Mouse (Mus musculus) cerebellum, postnatal 10 days (tissue): ENCODE results near the gene Tex22.
A peak's percentile ranks its signal among the peaks of the same experiment; 100 is the strongest.

Source experiments
- DNase-seq, 2 experiments: peaks; one replicate each; pipeline ENCODE4 v3.0.0; 2021; ENCODE audit warnings: mixed read lengths in 2 of 2

Gene Tex22

DNA sequence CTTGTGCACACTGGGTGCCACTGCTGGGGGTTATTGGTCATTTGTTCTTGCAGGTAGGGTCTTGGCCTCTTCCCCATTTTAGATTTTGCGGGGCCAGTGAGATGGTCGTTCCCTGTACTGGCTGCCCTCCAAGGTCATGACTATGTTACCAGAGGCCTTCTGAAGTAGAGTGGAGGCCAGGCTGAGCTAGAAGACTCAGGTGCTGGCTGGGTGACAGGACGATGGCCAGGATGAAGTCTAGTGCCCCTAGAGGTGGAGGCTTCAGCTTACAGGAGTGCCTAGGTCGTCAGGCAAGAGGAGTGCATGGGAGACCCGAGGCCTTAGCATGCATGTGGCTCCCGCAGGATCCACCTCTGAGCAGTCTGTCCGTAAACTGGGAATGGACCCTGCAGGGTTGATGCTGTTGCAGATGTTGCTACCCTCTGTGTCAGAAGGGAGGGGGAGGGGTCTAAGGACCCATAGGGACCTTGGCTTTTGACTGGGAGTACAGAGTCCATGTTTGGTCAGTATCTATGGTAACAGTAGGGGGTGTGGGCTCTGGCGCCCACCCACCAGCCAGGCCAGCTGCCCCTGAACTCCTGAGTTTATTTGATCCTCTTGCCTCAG, 29.6 kb downstream of the Tex22 start:
- peak; percentile 58 to 63 for DNase-seq

DNA sequence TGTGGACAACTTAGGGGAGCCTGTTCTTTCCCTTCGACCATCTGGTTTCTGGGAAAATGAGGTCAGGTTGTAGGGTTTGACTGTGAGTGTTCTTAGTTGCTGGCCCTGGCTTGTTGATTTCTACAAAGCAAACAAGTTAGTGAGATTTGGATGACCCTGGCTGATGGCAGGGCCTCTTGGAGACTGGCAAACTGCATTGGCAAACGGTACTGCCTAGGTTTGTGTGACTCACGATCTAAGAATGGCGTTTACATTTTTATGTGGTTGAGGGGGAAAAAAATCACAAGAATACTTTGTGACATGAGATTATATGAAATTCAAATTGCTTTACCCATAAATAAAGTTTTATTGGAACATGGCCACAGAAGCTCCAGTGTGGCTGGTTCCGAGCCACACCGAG, 32.1 kb downstream of the Tex22 start:
- no peak for DNase-seq

DNA sequence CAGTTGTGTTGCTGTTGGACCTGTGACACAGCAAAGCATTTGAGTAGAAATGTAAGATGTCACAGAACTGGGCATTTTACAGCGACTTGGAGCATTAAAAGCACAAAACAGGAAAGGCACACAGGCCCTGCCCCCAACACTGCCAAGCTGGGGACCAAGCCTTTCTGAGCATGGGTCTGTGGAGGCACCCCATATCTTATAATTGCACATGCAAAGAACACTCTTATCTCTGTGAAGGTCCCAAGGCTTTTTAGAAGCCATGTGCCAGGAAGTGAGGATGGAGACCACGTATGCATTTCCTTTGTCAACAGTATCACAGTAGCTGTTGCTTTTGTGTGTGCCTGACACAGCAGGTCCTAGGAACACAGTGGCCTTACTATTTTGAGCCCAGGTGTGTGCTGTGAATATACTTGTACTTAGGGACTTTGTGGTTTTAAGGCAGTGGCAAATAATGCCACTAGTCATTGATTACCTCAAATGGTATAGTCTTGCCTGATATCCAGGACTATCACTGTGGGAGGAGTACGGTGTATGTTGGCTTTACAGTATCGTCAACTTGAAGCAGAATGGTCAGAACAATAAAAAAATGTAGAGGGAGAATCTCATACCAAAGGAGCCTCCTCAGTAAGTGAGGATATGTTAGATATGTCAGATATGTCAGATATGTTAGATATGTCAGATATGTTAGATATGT, 33.3 kb downstream of the Tex22 start:
- DNase-seq: no peak

DNA sequence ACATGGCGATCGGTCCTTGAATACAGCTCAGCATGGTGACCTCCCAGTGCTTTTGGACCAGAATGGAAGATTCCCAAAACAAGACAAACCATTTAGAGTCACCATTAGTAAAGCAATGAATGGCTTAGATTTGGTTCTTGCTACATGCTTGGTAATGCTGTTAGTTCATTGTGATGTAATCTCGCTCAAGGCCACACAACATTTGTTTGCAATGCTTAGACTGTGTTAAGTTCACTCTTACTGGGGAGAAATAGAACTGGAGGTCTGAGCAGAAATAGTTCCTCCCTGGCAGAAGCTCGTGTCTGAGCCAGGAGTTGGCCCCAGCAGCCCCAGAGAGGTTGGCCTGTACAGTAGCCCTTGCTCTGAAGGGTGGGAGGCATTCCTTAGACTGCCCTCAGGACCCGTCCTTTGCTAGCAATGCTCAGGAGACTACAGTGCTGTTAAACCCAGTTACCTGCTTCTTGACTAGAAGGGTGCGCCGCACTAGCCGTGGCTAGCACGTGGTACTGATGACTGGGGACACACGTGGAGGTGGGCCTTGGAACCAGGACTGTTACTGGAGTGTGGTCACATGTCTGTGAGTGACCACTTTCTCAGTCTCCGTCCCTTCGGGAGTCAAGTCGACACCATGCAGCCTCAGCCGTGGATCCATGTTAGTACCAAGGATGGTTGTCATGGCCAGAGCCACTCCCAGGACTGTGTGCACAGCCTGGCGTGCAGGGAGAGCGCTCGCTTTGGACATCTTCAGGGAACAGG, 34.4 kb downstream of the Tex22 start:
- DNase-seq: no peak

DNA sequence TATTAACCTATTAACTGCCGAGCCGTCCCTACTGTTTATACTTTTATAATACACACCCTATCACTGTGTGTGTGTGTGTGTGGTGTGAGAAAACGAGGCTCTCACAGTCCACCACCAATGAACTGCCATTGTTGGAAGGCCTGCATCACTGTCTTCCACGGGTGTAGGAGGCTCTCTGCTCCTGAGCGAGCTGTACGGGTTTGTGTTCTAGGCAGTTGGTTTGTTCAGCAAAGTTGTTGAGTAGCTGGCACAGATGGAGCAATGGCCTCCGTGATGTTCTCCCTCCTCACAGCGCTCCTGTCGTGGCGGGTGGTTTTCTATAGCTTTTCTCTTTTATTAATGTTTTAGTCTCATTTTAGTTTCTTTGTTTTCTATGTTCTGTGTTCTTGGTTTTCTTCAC, 35.5 kb downstream of the Tex22 start:
- no peak for DNase-seq

DNA sequence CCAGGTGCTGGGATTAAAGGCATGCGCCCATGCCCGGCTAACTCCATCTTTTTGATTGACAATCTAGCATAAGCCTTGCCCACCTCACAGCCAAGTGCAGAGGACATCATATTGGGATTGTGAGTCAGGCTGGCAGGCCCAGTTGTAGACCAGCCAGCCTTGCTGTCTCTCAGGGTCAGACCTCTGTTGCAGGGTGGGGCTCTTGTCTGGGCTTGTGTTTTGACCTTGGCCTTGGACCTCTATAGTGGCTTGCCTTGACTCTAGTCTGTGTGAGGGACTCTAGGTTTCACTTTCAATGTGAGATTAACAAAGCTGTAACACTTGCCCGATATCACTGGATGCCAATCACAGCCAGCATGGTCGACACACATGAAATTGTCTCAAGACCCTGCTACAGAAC, 39.8 kb downstream of the Tex22 start:
- DNase-seq: no peak

DNA sequence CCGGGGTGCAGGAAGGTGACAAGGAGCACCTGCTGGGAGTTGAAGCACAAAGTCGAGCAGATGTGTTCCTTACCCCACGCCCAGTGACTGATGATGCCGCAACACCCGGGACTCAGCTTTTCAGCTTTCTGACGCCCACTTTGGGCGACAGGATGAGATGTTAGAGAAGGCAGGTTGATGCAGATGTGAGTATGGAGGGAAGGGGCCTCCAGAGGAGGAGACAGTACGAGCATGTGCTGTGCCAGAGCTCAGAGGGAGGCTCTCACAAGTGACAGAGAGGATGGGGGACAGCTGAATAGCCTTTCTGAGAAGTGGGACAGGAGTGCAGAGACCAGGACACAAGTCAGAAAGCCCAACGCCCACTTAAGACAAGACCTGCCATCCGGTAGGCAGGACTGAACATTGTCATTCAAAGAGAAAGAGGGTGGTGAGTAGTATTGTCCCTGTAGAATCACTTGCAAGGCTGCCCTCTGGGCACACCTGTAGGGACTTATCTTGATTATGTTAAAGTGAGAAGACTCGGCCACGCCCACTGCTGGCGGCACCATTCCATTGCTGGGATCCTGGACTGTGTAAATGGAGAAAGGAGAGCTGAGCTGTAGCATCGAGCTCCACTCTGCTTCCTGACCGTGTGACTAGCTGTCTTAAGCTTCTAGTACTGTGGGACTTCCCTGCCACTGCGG, 40.7 kb downstream of the Tex22 start:
- DNase-seq: no peak

DNA sequence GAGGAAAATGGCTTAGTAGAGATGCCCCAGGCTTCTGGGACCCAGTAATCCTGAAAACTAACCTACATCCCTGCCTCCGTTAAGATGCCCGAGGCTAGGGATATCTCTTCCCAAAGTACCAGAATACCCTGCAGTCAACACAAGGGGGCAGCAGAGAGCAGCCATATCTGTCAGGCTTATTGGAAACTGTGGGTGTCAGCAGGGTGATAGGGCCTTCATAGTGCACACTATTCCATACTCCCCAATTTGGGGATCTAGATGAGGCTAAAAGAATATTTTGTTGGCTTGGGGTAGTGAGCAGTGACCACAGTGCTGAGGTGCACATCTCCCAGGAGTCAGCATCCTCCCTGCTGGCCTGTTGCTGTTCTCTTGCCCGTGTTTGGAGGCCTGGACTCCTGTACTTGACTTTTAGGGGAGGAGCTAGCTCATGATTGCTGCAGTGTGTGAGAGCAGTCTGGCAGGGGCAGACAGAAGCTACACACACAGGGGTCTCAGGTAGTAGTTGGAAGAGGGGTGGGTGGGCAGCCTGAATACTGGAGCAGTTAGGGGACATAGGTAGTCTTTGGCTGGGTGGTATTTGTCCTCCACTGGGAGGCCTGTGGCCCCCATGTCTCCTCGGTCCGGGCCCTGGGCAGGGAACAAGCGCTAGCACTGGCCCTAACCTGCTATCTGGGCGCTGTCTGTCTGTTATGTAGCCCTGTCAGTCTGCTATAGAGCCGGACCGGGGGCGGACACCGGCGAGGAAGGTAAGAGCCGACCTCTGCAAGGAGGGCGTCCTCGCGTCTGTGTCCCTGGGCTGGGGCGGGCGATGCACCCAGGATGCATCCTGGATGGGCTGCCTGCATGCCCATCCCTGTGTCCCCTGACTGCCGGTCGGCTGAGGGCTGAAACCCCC, 45.5 kb downstream of the Tex22 start:
- DNase-seq: peak; percentile 92 to 95

DNA sequence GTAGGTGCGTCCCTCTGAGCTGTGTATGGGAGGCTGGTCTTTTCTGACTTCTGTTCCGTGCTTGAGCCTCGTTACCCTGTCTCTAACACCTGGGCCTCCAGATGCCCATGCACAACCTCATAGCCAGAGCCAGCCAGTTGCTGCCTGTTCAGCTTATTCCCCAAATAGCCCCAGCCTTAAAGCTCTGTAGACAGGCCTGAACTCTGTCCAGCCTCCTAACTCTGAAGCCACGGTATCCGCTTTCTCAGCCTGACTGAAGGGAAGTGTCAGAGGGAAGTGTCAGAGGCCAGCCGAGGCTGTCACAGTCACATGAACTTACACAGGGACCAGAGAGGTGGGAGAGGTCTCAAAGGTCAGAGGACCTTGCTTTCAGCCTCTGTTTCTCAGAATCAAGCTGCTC, 50.4 kb downstream of the Tex22 start:
- no peak for DNase-seq

DNA sequence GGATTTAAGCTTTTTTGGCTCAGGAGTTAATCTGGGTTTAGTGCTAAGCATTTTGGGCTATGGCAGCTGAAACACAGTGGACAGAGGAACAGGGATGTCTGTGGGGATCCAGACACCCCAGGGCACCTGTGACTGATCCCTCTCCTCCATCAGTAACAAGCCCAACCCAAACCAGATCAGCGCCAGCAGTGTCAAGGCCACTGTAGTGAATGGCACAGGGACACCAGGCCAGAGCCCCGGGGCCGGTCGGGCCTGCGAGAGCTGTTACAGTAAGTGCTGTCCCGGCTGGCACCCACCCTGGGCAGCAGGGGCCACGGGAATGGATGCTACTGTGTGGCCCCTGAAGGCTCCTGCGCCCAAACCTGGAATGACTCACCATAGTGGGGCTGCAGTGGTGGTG, 56.4 kb downstream of the Tex22 start:
- no peak for DNase-seq

DNA sequence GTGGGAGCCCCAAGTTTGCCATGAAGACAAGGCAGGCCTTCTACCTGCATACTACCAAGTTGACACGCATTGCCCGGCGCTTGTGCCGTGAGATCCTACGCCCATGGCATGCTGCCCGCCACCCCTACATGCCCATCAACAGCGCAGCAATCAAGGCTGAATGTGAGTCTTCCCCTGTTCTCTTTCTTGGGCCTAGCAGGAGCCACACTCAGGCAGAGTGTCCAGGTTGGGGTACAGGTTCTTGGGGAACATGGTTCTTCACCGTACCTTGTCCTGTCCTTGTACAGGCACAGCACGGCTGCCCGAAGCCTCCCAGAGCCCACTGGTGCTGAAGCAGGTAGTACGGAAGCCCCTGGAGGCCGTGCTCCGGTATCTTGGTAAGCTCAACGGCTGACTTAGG, 57.3 kb downstream of the Tex22 start:
- DNase-seq: no peak

DNA sequence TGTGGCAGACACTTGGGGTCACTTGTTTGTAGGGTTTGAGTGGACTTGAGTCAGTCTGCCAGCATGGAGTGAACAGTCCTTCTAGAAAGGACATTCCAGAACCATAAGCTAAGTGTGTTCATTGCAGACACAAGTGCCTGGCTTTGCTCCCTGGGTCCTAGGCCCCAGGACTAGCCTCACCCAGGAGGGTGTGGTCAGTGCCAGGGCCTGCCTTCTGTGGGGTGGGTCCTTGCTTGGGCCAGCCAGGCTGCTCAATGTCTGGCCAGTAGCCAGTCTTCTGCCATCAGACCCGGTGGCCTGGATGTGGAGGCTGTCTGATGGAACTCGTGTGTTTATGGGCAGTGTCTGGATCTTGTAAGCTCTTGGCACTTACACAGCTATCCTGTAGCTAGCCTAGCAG, 58.3 kb downstream of the Tex22 start:
- peak; percentile 50 to 59 for DNase-seq

DNA sequence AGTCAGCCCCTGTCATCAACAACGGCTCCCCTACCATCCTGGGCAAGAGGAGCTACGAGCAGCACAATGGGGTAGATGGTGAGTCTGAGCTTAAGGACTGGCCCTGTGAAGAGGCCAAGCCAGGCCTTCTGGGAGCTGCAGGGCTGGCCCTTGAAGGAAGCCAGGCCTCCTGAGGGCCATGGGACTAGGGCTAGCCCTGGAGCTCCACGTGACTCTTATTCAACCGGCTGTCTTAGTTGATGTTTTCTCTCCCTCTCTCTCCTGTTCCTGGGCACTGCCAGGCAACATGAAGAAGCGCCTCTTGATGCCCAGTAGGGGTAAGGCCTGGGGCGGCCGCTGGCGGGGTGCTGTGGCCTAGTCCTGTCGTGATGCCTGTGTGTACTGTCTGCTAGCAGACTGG, 59.0 kb downstream of the Tex22 start:
- DNase-seq: peak in 1 of 2 experiments; percentile 6

DNA sequence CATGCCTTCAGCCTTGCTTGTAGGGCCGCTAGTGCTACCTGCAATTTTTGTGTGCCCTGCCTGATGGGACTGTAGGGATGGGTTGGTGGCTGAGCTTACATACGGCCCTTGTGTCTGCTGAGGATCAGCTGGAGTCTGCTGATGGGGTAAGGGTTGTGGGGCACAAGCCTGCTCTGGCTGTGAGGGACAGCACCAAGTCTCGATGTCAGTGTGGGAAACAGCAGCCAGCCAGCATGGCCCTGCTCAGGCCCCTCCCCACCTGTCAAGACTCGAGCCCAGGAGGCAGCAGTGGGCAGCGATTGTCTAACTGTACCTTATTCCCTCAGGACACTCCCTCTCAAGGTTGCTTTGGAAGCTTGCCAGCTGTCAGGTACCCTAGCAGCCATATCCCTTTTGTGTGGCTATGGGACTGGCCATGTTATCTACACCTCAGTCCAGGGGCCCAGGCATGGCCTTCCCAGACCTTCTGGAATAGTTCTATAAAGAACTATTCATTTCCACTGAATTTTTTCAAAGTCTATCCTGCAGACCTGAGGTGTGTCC, 59.6 kb downstream of the Tex22 start:
- DNase-seq: peak in 1 of 2 experiments; percentile 17

DNA sequence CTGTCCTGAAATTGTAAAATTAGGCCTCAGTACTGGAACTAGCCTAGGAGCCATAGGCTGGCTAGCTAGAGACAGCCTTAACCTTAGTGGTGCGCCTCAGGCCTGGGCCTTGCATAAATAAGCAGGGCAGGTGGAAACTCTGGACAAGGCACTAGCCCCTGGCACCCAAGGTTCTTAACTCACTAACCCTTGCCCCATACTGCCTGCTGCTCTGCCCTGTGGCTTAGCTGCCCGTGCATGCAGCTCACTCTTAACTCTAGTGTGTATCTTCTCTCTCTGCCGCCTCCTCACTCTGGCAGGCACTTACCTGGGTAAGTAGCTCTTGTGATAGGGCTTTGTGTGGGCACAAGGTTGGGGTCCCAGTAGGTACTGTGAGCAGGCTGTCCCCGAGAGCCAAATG, 60.2 kb downstream of the Tex22 start:
- DNase-seq: no peak

DNA sequence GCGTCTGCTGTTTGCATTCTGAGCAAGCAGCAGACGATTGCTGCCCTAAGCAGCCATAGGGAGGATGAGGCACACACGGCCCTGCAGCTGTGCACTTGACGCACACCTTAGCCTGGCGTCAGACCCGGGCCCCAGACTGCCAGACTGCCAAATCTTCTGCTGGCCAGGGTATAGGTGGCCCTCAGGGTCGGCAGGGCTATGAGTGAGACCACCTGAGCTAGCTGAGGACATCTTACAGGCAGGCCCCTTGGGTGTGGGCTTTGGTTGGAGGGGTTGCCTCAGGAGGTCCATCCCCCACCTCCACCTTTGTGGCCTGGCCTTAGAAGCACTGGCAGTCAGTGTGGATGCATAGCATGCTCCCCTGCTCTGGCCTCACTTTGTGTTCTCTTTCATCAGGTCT, 61.1 kb downstream of the Tex22 start:
- no peak for DNase-seq

DNA sequence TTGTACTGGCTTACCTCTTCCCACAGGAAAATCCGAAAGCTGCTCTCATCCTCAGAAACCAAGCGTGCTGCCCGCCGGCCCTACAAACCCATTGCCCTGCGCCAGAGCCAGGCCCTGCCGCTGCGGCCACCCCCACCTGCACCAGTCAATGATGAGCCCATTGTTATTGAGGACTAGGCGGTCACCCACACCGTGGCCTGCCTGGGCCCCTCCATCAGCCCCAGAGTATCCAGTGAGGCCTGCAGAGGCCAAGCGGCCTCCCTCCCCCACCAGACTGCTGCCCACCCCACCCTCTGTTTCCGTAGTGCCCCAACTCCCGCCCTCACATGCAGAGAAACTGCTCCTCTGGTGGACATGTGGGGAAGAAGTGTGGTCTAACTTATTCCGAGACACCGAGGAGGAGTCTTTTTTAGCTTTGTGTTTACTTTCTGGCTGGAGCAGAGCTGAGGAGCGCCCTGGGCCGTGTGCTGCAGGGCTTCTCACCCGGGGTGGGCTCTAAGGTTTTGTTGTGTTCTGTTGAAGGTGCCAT, 62.3 kb downstream of the Tex22 start:
- no peak for DNase-seq

DNA sequence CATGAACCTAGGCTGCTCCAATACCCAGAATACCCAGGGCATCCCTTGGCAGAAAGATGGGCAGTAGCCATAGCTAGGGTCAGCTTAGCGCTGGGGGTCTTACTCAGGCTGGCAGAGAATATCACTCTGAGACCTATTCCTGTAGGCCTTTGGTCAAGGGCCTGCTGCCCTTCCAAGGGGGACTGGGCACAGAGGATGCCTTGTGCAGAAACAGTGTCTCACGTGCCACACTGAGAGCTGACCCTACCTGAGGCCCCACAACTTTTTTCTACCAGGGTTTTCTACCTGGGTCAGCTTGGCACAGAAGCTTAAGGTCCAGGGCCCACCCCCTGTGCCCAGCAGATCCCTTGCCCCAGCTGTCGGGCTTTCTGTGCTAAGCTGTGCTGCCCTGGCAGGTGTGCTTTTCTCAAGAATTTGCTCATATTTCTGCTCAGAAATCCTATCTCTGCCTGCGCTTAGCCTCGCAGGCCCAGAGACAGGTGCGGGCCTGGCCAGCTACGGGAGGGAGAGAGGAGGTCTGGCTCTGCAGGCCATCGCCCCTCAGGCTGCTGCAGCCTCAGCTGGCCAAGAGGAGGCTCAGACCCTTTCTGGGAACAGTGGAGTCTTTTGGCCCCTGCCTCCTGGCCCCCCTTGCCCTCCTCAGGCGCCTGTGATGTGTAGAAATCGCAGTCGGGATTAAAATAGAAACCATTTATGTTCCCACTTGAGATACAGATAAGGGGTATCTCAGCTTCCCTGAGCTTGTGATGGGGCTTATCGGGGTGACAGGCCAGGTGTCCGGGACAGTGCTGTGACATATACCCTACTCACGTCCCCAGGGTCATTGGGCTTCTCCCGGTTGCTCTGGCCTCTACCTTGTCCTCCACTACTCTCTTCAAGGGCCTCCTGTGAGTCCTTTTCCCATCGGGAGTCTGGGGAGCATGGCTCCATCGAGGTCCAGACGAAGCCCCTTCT, 63.2 kb downstream of the Tex22 start:
- no peak for DNase-seq

DNA sequence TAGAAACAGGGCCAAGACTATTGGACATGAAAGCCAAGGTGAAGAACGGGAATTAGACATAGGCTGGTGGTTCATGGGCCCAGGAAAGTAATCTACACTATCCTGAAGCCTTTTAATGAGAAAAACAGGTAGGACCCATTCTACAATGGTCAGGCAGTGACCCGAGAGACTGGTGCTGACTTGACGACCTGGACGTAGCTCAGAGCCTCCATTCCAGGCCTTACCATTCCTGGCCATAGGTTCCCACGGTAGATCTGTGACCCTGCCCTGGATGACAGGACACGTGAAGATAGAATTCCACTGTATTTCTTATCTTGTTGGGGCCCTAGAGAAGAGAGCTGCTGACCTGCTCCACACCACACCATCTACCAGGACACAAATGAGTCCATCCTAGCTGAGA, 64.0 kb downstream of the Tex22 start:
- DNase-seq: no peak
